Mouse (Mus musculus) embryo, embryonic 10.5 days (tissue): ENCODE data around the gene Eva1c.

ENCODE experiments used
- DNase-seq: peaks from one replicate; pipeline ENCODE4 v3.0.0-alpha.2; 2015; ENCODE audit warnings: low spot score

Gene Eva1c

GRCm38 (mm10) chr16:90826041-90826440 lies 478 bp upstream of the Eva1c start:
- DNase-seq: no peak

GRCm38 (mm10) chr16:90827498-90827897 lies 979 bp downstream of the Eva1c start:
- DNase-seq: no peak

GRCm38 (mm10) chr16:90829136-90829535 lies 2.6 kb downstream of the Eva1c start:
- DNase-seq: no peak

- peak; percentile 85 for DNase-seq
These were observed 3.6 kb downstream of the Eva1c start for GRCm38 (mm10) chr16:90829894-90830685.

GRCm38 (mm10) chr16:90830686-90831439 lies 4.3 kb downstream of the Eva1c start:
- DNase-seq: peak; percentile 72

- no peak for DNase-seq
These were observed 5.2 kb downstream of the Eva1c start for GRCm38 (mm10) chr16:90831676-90832075.

GRCm38 (mm10) chr16:90832495-90832894 lies 6.0 kb downstream of the Eva1c start:
- no peak for DNase-seq

GRCm38 (mm10) chr16:90833041-90833791 lies 6.7 kb downstream of the Eva1c start:
- DNase-seq: peak; percentile 53

GRCm38 (mm10) chr16:90837431-90837830 lies 10.9 kb downstream of the Eva1c start:
- DNase-seq: no peak

- DNase-seq: peak; percentile 36
These were observed 15.6 kb downstream of the Eva1c start for GRCm38 (mm10) chr16:90842164-90842563.

GRCm38 (mm10) chr16:90845038-90845437 lies 18.5 kb downstream of the Eva1c start:
- no peak for DNase-seq

GRCm38 (mm10) chr16:90845591-90845990 lies 19.1 kb downstream of the Eva1c start:
- DNase-seq: no peak

- no peak for DNase-seq
These were observed 22.2 kb downstream of the Eva1c start for GRCm38 (mm10) chr16:90848697-90849096.

- peak; percentile 76 for DNase-seq
These were observed 22.7 kb downstream of the Eva1c start for GRCm38 (mm10) chr16:90849262-90849661.

GRCm38 (mm10) chr16:90850881-90851280 lies 24.4 kb downstream of the Eva1c start:
- no peak for DNase-seq

- no peak for DNase-seq
These were observed 25.3 kb downstream of the Eva1c start for GRCm38 (mm10) chr16:90851621-90852334.

GRCm38 (mm10) chr16:90856552-90857200 lies 30.2 kb downstream of the Eva1c start:
- DNase-seq: no peak

- DNase-seq: no peak
These were observed 31.7 kb downstream of the Eva1c start for GRCm38 (mm10) chr16:90858206-90858605.

GRCm38 (mm10) chr16:90863036-90863435 lies 36.5 kb downstream of the Eva1c start:
- no peak for DNase-seq

- no peak for DNase-seq
These were observed 37.0 kb downstream of the Eva1c start for GRCm38 (mm10) chr16:90863468-90864046.

- no peak for DNase-seq
These were observed 38.2 kb downstream of the Eva1c start for GRCm38 (mm10) chr16:90864693-90865092.
